Mouse (Mus musculus) spleen, adult 12 weeks (tissue): ENCODE measurements at regions not wholly inside any gene's neighbourhood (a gene's known extent, or its start where the extent isn't known, plus 50 kb on each side); places are given as distances from the start of the nearest gene placed in this dataset.
"Not testable (repeated sequence)": the region's sequence is repeated elsewhere in the genome, so short reads cannot be mapped to it uniquely, and the experiment has no call there.

ENCODE experiments used
- DNase-seq: peaks from one replicate; pipeline ENCODE4 v3.0.0; 2022; ENCODE audit warnings: low spot score

DNA sequence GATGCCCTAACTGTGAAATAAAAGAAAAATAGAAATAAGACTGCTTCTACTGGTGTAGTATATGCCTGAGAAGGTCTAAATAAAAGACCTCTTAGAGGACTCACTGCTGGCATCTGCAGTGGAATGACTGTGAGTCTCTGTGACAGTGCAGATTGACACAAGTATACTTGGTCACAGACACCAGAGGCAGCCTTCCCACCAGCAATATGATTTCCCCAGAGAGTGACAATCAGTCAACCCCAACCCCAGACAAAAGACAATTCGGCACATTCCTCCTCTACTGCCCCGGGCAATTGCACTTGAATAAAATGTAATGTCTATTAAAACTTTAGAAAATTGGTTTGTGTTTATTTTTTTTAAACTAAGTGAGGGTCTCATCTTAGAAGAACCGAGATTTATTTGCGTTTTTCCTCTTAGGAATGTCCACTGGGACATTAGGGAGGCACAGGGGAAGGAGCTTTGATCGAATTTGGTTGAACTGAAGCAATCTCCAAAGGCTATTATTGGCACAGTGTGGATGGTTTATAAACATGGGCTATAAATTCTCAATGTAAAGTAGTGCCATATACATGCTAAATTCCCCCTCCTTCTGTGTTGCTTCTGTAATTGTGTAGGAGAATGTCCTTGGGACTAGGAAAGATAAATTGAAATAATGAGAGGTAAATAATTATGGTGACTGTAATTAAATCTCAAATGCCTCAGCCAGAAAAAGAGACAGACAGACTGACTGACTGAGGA, 123.0 kb upstream of the Lnx1 start:
- DNase-seq: no peak

DNA sequence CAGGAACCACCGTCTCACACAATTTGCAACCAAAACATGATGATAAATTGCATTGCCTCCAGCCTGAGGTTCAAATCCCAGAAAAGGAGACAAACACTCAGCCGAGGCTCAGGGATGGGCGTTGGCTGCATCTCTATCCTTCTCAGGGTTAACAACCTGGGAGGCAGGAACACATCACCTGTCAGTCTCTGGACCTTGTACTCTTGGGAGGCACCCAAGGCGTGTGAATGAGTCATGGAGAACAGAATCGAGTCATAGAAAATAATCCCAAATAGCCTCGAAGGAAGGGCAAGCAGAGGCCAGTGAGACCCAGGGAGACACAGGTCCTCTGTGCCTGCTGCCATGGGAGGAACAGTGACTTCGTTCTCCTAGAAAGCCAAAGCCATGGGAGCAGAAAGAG, 121.0 kb upstream of the Lnx1 start:
- no peak for DNase-seq

DNA sequence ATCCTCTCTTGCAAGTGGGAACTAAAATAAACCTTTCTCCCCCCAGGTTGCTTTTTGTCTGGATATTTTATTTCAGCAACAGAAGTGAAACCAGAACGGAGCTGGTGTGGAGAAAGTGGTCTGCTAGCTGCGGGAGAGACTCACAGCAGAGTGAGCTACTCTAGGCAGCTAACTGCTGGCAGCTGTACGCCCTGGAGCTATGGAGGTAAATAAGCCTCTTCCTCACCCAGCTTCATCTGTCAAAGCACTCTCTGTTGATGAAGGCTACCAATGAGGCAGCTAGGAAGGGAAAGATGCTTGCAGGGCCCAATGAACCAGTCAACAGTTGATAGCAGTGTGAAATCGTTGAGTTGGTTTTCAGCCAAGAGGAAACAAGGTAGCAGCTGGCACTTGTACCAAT, 119.3 kb upstream of the Lnx1 start:
- no peak for DNase-seq

DNA sequence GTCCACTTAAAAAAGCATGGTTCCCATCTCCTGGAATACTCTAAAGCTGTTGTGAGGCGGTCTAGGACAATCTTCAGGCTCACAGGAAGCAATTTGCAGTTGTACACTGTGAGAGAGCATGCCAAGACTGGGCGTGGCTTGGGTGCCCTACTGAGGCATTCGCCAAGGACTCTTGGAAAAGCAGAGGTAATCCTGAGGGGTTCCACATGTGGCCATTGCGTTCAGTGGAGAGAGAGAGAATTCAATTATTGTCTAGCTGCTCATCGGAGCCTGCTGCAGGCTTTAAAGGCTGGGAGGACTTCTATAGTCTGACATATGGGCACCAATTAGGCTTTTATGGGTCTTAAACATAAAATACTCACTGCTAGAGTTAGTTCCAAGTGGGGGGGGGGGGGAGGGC, 113.8 kb upstream of the Lnx1 start:
- DNase-seq: no peak

DNA sequence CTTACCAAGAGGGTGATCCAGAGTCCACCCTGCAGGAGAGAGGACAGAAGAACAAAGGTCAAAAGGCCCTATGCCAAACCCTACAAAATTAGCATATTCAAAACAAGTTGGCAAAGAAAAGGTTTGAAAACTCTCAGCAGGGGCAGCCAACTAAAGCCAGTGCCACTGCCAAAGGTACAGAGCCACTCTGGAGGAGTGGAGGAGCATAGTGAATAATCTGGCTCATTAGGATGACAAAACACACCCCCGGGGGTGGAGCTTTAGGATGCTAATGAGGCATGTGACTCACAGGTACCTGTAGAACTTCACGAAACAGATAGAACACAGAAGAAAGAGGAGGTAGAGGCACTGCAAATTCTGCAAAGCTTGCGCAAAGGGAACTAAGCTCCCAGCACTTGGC, 110.7 kb upstream of the Lnx1 start:
- DNase-seq: no peak

DNA sequence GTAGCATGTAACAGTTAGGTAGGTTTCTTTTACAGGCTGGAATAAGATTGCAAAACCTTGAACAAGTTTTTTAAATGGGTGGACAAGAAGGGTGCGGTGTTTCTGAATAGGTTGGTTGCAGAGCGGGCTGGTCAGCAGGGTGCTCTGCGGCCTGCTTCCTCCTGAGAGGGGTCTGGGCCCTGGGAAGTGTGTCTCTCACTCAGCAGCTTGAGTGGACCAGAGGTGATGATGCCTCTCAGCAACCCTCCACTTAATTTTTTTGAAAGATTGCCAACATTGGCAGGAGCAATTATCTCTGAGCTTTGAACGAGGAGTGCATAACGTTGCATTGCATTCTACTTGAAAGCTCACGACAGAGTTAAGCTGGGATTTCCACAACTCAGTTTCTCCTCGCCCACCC, 108.3 kb upstream of the Lnx1 start:
- no peak for DNase-seq

DNA sequence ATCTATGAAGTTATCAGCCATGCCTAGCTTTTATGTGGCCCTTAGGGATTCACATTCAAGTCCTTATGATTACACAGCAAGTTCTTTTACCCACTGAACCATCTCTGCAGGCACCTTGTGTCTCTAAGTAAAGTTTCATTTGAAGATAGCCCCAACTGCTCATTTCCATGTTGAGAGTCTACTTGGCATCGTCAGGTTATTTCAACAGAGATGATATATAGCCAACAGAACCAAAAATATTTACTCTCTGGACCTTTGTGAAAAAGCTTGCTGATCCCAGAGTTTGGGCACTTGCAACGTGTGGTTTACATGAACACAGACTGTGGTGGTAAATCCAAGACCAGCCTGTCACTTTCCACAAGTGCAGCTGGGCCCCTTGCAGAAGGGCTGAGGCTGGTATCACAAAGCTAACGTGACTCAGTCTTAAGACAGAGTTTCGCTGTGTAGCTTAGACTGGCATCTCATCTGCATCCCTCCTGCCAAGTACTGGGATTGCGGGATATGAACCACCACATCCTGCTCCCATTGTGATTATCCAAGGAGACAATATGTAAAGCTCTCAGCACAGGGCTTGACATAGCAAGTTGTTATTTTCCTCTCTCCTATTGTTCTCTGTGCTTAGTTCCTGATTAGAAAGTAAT, 105.0 kb upstream of the Lnx1 start:
- DNase-seq: no peak

DNA sequence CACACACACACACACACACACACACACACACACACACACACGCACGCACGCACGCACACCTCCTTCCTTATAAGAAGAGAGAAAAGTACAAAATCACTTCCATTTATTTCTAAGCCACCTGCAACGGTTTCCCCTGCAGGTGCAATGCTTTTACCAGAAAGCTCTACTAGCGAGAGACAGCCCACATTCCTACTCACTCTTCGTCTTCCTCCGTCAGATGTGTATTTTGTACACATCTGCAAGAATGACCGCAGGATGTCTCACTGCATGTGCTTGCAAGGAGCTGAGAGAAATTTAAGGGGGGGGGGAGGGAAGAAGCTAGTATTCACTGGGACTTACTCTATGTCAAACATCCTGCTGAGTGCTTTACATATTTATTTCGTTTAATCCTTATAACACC, 99.2 kb upstream of the Lnx1 start:
- DNase-seq: no peak

DNA sequence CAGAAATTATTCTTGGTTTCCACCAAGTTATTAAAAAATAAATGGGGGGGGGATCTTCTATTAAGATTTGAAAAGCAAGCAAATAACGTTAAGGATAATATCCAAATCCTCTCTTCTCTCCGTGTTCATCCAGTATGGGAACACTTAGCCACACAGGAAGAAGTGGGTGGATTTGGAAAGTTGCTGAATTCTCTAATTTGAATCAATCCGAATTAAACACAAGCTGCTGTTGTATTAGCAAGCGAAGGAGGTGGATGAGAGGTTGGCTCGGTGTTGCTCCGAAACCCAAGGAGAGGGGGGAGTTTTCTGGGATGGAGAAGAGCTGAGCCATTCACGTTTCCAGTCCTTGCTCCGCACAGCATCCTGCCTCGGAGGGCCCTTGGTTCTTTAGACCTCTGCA, 97.6 kb upstream of the Lnx1 start:
- DNase-seq: no peak

DNA sequence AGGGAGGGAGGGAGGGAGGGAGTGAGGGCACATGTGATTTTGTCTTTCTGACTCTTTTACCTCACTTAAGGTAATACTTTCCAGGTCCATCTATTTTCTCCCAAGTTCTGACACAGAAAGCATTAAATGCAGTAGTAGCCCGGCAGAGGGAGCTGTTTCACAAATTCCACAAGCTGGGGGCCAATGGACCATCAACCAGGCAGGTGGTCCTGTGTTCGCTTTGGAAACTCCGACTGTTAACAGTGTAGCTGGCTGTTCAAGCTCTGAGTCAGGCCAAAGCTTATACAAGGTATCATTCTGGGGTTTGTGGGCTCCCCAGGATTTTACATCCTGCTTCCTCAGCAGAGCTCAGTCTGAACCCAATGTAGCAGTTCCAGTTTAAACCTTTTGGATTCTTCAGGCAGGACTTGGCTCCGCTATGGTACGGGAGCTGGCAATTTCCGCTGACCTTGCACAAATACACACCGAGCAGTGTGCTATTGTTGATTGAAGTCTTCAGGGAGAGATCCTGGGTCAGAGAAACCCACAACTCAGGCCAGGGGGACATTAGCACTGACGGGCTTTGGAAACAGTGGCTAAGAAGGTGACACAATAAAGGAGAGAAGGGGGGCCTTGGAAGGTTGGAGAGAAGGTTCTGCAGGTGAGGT, 93.8 kb upstream of the Lnx1 start:
- DNase-seq: no peak

DNA sequence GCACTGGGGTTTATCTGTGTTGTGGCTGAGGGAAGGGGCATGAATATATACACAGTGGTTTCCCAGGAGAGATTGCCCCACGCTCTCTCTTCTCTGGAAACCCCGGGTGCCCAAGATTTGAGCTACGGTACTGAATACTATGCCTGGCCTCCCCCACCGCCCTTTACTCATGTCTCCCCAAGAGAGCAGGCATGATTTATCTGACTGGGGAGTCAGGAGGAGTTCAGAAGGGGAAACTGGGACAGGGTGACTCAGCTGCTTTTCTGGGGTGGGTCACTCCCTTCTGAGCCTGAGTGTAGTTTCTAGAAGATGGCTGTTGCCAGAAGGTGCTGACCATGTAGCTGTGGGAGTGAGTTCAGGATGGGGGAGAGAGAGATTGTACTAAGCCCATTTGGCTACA, 92.0 kb upstream of the Lnx1 start:
- no peak for DNase-seq

DNA sequence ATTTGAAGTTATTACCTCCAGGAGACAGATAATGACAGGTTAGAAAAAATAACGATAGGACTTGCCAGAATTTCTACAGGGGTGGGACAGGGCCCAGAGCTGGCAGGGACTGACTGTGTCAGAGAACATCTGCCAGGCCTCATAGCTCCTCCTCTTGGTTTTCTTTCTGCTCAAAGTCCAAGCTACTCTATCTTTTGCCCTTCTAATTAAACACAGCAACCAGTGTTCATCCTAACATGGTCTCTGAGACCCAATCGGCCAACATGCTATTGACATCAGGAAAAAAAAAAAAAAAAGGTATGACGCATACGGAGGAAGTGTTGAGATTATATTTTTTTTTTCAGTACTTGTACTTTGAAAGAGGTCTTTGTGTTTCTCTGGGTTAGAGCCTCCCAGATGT, 90.7 kb upstream of the Lnx1 start:
- no peak for DNase-seq

DNA sequence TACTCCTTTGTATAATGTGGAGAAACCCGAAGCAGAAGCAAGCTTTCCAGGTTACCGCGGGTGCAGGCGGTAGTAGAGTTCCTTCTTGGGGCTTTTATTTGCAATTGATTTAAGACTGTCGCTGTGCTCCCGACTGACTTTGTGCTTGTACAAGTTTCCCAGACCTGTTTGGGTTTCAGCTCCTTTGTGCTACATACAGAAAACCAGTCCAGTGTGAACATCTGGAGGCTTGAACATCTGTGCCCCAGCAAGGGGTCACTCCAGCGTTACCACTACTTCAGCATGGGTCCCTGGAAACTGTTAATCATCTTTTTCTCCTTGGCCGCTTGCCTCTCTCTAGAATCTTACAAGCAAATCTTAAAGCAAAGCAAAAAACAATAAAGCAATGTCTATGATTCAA, 90.2 kb upstream of the Lnx1 start:
- DNase-seq: no peak

DNA sequence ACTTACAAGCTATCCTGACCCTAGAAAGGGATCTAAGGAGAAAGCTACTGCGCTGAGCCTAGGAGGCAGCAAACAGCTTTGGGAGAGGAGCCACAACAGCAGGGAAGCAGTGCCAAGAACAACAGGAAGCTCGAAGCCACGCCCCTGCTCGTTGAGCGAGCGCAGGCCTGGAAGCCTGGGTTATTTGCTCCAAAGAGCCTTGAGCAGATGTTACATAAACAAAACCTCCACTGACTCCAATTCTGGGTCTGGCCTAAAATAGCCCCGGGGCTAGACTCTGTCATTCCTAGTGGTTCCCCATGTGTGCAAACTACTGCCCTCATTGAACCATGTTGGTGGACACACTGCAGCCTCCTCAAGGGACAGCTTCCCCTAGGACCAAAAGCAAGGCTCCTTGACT, 89.6 kb upstream of the Lnx1 start:
- no peak for DNase-seq

DNA sequence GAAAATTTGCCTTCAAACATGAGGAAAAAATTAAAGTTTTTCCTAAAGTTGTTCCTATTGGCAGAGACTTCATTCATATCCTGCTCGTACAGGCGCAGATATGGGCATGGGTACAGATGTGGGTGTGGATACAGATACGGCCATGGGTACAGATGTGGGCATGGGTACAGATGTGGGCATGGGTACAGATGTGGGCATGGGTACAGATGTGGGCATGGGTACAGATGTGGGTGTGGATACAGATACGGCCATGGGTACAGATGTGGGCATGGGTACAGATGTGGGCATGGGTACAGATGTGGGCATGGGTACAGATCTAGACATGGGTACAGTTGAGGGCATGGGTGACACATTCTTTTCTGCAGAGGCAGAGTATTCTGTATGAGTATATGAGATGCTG, 87.8 kb upstream of the Lnx1 start:
- DNase-seq: not testable (repeated sequence)

DNA sequence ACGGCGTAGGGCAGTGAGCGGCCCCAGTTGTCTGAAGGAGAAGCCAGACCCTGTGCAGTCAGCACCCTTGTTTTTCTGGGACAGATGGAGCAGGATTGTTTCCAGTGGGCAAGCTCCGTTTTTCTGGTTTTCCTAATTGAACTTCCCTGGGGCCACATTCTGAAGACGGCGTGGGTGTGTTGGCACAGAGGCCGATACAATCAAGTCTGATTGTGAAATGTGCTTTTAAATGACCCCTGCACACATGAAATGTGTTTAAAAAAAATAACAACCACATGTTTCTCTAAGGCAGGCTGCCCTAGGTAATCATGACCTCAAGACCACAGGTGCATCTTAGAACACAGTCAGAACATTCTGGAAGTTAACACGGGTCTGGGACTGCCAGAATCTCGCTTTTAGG, 81.2 kb upstream of the Lnx1 start:
- DNase-seq: no peak

DNA sequence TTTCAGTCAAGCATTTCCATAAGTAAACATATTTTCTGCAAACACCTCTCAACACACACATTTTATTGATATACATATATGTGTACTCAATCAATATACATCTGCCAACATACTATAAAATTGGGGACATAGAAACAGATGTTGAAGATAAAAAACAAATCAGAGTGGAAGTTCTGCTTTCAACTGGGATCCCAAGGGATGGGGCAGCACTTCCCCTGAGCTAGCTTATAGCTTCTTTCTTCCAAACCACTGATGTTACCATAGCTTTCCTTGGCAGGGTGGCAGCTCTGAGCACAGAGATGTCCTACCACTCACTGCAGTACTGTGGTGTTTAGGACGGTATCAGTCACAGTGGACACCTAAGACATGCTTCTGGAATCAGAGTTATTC, 75.4 kb upstream of the Lnx1 start:
- DNase-seq: no peak

DNA sequence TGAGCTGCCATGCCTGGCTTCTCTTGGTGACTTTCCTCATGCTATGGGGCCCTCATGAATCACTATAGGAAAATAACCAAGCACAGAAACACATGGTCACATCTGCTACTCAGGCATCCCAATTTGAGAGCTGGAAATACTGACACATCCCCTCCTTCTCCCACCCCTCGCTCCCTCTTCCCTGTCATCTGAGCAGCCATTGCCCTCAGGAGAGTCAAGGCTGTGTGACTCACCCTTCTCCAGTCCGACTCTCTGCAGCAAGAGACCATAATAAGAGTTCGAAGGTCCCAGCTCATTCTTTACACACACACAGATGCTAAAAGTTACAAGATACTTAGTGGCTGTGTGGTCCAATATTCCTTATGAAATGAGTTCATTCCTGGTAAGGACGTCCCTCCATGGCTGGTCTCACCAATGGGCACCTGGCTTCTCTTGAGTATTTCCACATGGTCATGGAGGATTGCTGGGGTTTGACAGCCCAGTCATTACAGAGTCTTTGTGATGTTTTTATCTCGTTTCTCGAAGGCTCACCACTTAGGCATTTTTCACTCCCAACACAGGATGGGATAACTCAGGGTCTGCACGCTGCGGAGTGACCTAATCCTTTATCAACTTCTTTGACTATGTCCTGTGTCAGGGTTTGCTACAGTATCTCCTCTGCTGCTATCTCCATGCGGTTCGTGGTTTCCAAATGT, 74.8 kb upstream of the Lnx1 start:
- no peak for DNase-seq

DNA sequence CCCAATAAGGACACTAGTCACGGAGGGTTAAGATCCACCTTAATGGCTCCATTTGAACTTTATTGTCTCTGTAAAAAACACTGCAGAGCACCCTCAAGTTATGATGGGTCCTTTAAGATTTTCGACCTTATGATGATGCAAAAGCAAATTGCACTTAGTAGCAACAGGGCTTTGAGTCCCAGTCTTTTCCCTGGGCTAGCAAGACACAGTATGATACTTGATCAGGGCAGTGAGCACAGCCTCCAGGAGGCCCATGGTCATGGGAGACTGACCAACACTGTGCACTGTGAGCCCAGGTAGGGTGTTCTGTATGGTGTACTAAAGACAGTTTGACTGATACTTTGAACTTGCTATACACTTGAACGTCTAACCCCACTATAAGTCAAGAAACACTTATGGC, 73.4 kb upstream of the Lnx1 start:
- no peak for DNase-seq

DNA sequence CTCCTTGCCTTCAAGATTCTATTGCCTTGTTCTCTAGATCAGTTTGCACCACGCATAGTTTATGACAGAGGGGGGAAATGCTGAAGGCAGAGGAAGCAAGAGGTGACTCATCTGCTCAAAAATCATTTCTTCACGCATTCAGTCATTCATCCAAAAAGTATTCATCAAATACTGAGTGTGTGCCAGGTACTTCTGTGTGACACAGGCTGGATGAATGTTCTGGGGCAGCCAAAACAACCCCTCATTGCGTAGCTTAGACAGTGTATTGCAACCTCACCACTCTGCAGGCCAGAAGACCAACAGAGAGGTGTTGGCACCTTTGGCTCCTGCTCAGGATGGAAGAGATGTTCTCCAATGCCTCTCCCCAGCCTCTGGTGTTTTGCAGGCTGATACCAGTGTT, 72.9 kb upstream of the Lnx1 start:
- DNase-seq: no peak

DNA sequence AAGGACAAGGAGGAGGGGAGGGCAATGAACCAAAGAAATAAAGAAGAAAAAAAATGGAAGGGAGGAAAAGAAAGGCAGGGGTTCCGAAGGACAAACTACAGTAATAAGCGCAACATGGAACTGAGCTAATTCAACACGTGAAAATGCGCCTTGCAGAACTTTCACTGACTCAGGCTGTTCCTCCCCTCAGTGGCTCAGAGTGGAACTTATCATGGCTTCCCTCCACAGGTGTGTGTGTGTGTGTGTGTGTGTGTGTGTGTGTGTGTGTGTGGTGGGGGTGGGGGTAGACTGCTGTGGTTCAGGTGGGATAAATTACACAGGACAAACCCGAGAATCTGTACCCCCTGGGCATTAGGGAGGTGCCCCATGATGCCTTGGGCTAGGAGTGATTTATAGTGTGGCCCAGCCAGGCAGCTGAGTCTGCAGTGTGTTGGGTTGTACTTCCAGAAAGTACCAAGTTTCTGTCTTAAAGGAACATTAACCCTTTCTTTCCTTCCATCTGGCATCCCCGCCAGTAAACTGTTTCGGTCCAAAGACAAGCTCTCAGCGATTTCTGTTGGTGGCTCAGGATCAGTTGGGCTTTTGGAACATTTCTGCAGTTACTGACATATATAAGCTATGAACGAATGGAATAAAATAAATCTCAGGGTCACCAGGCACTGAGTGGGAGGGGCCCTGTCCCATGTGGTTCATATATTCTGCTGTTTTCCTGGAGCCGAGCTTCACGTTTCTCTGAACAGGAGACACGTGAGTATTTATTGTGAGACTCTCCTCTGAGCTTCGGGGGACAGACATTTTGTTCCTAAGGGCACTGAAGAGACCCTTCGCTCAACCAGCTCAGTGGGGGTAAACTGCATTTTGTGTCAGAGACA, 71.1 kb upstream of the Lnx1 start:
- DNase-seq: no peak

DNA sequence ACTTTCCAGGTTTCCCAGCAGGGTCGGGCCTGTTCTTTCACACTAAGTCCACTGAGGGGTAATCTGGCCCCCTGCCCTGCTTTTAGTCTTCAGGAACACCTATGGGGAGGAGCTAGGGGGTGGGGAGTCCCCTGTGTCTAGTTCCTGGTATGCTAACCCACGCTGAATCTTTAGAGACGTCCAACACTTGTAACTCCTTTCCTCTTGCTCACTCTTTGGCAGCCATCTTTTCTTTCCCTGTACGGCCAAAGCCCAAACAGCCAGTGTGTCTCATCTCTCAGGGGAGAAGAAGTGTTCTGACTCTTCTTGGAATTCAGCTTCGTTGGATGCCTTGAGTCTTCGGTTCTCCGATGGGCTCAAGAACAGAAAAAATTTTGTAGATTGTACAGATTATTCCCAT, 68.4 kb upstream of the Lnx1 start:
- DNase-seq: no peak
